Mouse (Mus musculus): ENCODE measurements around the gene Cyp27b1.

GRCm38 (mm10) chr10:127061085-127061484 lies 13.0 kb downstream of the Cyp27b1 start:
- TF ChIP-seq CTCF (IDR thresholded peaks at IDR 0.05; ENCODE audit: insufficient read depth, low read depth, low read length) (no peak), POLR2A (IDR thresholded peaks at IDR 0.05; ENCODE audit: insufficient read depth, low read depth, low read length) (no peak)

All from olfactory bulb, adult 2 months (tissue).